Mouse (Mus musculus) frontal cortex, postnatal 36 days (tissue): ENCODE results near the gene Atcay.
"Not testable (repeated sequence)": the region's sequence is repeated elsewhere in the genome, so short reads cannot be mapped to it uniquely, and the experiment has no call there.

Experiments used
- DNase-seq, 2 experiments: peaks; one replicate each; pipeline ENCODE4 v3.0.0; 2022; ENCODE audit warnings: low spot score in 2 of 2

Atcay gene

GRCm38 (mm10) chr10:81180946-81181345, 49.7 kb downstream of the Atcay start:
- DNase-seq: no peak

GRCm38 (mm10) chr10:81179451-81180342, 50.9 kb downstream of the Atcay start:
- DNase-seq: no peak

GRCm38 (mm10) chr10:81178927-81179326, 51.7 kb downstream of the Atcay start:
- no peak for DNase-seq

- no peak for DNase-seq
Observed at GRCm38 (mm10) chr10:81177958-81178712, 52.5 kb downstream of the Atcay start.

GRCm38 (mm10) chr10:81177491-81177925, 53.1 kb downstream of the Atcay start:
- DNase-seq: peak in 1 of 2 experiments; percentile 35

- peak; percentile 98 to 99 for DNase-seq
Observed at GRCm38 (mm10) chr10:81176466-81177271, 54.0 kb downstream of the Atcay start, which contains the start of gene Eef2. TSS of gene Eef2 (plus strand) at chr10:81176631.

GRCm38 (mm10) chr10:81175936-81176465, 54.6 kb downstream of the Atcay start:
- DNase-seq: no peak

- DNase-seq: not testable (repeated sequence)
Observed at GRCm38 (mm10) chr10:81175345-81175701, 55.3 kb downstream of the Atcay start.

GRCm38 (mm10) chr10:81174617-81175344, 55.9 kb downstream of the Atcay start:
- peak; percentile 86 to 91 for DNase-seq

- DNase-seq: peak; percentile 82 to 85
Observed at GRCm38 (mm10) chr10:81173132-81173531, 57.5 kb downstream of the Atcay start.

- not testable (repeated sequence) for DNase-seq
Observed at GRCm38 (mm10) chr10:81169411-81169900, 61.2 kb downstream of the Atcay start.

GRCm38 (mm10) chr10:81168521-81169244, 62.0 kb downstream of the Atcay start:
- DNase-seq: peak; percentile 77 to 82

- no peak for DNase-seq
Observed at GRCm38 (mm10) chr10:81168087-81168431, 62.6 kb downstream of the Atcay start.

GRCm38 (mm10) chr10:81167200-81168086, 63.2 kb downstream of the Atcay start, which contains the start of gene Pias4:
TSS of gene Pias4 (minus strand) at chr10:81167923.
- DNase-seq: peak; percentile 100

- DNase-seq: no peak
Observed at GRCm38 (mm10) chr10:81165118-81165517, 65.5 kb downstream of the Atcay start.

- DNase-seq: no peak
Observed at GRCm38 (mm10) chr10:81162318-81162652, 68.3 kb downstream of the Atcay start.

GRCm38 (mm10) chr10:81161602-81162317, 68.9 kb downstream of the Atcay start:
- no peak for DNase-seq

- DNase-seq: no peak
Observed at GRCm38 (mm10) chr10:81154736-81155135, 75.9 kb downstream of the Atcay start.
